Mouse (Mus musculus): Measurements from ENCODE around the gene Enoph1.

DNA sequence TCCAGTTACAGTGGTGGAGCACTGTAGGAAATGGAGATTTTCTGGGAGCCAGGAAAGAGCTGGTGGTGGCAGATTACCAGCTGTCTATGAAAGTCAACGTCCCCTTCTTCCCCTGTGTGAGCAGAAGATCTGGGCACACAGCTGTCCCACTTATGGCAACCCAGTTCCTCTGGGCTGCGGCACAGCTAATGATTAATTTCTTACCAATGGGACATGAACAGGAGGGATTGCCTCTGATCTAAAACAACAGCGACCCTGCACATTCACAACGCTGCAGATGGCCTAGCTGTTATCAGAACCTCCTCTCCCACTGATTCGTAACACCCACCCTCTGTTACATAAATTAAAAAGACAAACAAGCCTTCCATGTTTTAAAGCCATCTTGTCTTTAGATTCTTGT is 73.6 kb downstream of the Enoph1 start:
- TF ChIP-seq CTCF (IDR thresholded peaks at IDR 0.05; ENCODE audit: low read depth, low read length) (no peak), EP300 (IDR thresholded peaks at IDR 0.05; ENCODE audit: insufficient read depth, low read depth, low read length) (no peak), POLR2A (IDR thresholded peaks at IDR 0.05; ENCODE audit: insufficient read depth, low read length) (no peak)

All from ES-Bruce4 (cell line).